Mouse (Mus musculus) MN1 (cell line): ENCODE results near the gene Cnnm1.
A peak's percentile ranks its signal among the peaks of the same experiment; 100 is the strongest.

Experiments used
- DNase-seq: peaks from one replicate; pipeline ENCODE4 v3.0.0-alpha.2; 2016; ENCODE audit warnings: low spot score

The Cnnm1 gene

DNA sequence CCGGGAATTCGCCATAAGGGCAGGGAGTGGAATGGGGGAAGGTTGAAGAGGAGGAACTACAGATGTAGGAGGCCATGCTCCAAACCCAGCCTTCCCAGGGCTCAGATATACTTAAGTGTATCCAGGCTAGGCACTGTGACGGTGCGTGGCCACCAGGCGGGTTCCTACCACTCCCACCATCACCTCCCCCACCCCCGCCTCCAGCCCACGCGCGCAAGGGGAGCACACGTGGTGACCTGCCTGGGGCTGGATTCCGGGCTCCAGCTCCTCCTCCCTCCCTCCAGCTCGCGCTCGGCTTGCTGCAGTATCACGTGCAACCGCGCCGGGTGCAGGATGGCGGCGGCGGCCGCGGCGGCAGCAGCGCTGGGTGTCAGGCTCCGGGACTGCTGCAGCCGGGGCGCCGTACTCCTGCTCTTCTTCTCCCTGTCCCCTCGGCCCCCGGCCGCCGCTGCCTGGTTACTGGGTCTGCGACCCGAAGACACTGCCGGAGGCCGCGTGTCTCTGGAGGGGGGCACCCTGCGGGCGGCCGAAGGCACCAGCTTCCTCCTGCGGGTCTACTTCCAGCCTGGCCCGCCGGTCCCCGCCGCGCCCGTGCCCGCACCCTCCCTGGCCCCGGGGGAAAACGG, at the start of gene Cnnm1:
Gene Cnnm1 (plus strand): TSS at position 325 of the 626 bp plus-strand sequence.
- DNase-seq: no peak

DNA sequence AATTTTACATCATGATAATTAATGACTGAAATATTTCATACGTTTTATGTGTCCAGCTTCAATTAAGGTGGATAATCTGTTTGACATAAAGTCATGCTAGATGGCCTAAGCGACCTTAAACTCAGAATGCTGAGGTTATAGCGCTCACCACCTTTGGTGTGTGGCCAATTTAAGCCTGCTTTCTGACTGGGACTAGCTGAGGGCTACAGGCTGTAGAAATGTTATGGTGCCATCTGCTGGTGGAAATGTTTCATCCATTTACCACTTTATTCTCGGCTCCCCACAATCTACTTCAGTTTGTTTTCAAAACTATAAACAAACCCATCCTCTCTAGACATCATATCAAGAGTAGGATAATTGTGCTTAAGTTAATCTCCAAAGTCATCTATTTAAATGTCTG, 43.9 kb upstream of the Cnnm1 start:
- peak; percentile 60 for DNase-seq

DNA sequence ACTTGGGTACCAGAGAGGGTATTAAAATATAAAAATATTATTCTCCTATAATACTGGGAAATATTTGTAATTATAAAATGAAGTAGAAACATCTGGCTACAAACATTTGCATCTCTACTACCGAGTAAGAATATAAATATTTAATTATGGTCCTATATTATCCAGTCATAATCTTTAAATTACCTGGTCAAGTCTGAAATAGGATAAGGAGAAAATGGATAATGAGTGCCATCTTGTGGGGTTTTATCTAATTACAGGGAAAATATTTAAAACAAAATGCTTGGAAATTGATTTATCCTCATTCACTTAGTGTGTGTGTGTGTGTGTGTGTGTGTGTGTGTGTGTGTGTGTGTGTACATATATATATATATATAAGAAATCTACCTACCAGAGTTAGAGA, 33.1 kb upstream of the Cnnm1 start:
- peak; percentile 11 for DNase-seq

DNA sequence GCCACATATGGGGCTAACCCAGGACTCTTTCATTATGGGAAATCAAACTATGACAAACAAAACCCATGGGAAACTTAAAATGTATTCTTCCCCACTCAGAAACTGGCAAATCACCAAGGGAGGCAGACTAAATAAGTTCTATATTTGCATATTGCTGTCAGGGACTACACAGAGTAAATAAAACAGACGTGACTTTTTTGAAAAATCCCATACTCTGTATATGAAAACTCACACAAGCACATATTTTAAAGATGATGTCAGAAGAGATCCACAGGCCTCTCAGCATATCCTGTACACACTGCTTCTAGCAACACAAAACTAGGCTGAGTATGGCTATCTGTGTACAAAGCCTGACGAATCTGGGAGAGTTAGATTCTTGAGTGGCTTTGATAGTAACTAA, 24.7 kb upstream of the Cnnm1 start:
- no peak for DNase-seq

DNA sequence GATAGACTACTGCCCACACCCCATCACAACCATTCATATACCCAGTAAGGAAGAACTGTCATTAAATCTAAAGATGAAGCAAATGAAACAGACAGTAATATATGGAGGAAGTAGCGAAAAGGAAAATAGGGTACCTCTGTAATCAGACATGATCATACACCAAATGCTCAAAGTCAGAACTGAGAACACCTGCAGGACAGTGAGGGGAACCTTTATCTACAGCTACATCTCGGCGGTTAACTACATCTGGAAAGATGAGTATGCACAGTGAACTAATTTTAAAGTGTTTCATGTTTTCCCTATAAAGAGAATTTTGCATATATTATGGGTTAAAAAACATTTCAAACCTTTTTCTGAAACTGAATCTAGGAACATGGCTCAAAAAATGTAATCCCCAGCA, 19.7 kb upstream of the Cnnm1 start:
- DNase-seq: no peak

DNA sequence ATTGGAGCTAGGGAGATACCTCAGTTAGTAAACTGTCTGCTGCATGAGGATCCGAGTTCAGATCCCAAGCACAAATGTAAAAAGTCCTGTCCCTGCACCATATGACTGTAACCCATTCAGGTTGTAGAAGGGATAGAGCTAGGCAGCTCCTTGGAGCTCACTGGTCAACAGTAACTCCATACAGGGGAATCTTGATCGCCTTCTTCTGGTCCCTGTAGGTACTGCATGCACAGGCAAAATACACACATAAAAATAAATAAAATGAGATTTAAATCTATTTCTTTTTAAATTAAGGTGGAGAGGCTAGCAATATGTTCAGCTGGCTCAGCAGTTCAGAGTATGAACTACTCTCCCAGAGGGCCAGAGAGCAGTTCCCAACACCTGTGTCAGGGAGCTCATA, 16.2 kb upstream of the Cnnm1 start:
- DNase-seq: no peak

DNA sequence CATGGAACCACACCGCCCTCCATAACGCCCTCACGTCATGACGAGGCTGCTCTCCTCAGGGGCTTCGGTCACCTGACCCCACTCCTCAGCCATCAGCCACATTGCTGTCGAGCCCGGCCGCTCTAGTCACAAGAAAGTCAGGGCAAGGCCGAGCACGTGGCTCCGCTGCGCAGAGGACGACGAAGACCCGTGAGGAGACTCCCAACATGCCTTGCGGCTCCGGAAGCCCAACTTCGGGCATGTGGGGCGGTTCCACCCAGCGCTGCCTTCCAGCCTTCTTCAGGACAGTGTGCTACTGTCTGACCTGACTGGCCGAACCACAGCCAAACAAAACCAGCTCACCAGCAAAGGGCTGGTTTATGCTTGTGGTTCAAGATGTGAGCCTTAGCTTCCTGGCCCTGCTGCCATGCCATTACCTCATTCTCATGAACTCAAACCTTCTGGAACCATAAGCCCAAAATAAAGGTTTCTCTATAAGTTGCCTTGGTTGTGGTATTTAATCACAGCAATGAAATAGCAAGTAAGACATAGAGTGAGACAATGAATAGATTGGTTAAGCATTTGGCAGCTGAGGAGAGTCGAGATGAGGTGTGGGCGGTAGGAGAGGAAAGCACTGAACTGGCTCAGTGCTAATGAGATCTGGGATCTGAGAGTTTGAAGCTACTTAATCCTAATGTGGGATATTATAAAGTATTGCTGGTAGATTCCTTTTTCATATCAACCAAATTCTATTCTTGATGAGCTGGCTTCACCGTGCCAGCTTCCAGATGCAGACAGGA, 12.6 kb upstream of the Cnnm1 start:
- no peak for DNase-seq

DNA sequence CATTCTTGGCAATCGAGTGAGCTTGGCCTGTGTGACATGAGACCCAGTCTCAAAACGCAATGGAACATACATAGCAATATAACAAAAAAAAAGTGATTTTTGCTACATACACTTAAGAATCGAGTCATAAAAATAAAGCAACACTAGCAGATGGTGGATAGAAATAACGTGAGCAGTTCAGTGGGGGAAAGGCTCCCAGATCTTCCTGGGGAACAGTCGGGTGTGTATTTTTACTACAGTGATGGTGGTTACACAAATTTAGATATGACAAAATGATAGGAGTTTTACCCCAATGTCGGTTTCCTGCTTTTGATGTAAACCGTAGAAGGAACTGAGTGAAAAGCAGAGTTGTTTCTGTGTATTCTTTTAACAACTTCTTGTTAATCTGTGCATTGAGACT, 990 bp upstream of the Cnnm1 start:
- DNase-seq: no peak

DNA sequence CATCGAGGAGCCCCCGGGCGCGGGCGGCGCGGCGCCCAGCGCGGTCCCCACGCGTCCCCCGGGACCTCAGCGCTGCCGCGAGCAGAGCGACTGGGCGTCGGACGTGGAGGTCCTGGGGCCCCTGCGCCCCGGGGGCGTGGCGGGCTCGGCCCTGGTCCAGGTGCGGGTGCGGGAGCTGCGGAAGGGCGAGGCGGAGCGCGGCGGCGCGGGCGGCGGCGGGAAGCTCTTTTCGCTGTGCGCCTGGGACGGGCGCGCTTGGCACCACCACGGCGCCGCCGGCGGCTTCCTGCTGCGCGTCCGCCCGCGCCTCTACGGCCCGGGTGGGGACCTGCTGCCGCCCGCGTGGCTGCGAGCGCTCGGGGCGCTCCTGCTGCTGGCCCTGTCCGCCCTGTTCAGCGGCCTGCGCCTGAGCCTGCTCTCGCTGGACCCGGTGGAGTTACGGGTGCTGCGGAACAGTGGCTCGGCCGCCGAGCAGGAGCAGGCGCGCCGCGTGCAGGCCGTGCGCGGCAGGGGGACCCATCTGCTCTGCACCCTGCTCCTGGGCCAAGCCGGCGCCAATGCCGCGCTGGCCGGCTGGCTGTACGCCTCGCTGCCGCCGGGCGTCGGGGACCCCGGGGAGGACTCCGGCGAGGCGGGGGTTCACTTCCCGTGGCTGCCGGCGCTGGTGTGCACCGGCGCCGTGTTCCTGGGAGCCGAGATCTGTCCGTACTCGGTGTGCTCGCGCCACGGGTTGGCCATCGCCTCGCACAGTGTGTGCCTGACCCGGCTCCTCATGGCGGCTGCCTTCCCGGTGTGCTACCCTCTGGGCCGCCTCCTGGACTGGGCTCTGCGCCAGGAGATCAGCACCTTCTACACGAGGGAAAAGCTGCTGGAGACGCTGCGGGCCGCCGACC, 778 bp downstream of the Cnnm1 start:
- no peak for DNase-seq

DNA sequence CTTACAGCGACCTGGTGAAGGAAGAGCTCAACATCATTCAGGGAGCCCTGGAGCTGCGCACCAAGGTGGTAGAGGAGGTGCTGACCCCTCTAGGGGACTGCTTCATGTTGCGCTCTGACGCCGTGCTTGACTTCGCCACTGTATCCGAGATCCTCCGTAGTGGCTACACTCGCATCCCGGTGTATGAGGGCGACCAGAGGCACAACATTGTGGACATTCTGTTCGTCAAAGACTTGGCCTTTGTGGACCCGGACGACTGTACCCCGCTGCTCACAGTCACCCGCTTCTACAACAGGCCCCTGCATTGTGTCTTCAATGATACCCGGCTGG, 1.4 kb downstream of the Cnnm1 start:
- no peak for DNase-seq

DNA sequence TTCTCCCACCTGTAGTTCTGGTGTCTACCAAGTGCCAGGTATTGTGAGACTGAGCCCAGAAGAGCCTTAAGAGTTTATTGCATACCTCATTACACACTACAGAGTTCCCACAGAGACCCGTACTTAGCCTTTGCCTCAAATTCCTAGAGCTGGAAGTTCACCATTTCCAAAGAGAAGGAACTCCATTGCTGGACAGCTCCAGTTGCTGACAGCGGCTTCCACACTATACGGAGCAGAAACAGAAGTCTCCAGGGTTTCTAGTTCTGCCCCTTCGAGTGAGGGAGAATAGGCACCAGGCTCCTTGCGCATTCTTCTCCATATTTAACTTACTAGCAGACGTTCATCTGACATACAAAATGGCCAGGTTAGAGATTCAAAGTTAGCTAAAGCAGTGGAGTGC, 2.0 kb downstream of the Cnnm1 start:
- DNase-seq: no peak

DNA sequence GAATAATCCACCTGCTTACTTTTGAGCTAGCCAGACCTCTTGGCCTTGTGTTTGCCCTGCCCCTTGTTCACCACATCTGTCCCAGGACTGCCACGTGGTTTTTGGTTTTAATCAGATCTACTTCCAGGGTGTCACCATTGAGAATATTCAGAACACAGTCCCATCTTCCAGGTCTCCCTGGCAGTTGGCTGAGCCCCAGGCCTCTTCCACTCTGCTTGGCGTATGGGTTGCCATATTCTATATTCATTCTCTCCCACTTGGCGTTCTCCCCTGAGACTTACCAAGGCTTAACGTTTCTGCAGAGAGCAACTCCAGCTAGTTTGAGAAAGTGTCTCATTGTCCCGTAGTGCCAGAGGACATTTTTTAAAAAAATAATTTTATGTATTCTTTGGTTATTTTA, 2.7 kb downstream of the Cnnm1 start:
- DNase-seq: no peak

DNA sequence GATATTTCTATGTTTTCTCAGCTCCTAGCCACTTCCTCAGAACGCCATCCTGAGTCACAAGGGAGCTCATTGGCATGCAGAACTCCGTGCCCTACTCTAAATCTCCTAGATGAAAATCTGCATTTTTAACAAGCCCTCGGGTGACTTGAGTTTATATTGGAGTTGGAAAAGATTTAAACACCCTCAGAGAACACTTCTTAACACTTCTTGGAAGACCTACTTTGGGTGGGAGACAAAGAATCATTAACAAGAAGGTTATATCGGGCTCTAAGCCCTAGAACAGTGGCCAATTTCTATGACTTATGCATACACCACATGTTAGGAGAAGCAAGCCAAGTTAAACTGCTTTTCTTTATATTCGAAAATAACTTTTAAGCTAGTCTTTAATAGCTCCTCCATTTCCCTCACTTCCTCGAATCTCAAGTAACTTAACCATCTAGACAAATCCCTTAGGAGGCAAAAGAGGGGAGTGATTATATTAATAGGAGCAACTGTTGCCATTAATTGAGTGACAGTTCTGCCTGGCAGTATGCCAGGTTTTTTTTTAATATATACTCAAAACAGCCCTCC, 4.5 kb downstream of the Cnnm1 start:
- no peak for DNase-seq

DNA sequence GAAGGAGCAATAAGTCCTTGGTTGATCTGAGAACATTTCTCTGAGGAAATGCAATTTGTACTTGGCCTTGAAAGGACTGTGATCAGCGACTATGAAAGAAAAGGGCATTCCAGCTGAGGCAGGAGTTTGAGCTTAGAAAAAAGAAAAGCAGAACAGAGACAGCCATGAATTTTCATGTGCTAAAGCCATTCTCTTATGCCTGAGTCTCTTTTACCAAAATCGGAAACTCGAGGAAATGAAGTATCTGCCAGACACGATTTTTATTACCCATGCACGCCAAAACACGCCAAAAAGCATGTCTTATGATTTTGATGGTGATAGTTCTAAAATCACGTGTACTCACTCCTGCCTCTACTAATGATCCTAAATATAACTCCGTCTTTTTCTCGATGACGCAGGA, 11.3 kb downstream of the Cnnm1 start:
- no peak for DNase-seq

DNA sequence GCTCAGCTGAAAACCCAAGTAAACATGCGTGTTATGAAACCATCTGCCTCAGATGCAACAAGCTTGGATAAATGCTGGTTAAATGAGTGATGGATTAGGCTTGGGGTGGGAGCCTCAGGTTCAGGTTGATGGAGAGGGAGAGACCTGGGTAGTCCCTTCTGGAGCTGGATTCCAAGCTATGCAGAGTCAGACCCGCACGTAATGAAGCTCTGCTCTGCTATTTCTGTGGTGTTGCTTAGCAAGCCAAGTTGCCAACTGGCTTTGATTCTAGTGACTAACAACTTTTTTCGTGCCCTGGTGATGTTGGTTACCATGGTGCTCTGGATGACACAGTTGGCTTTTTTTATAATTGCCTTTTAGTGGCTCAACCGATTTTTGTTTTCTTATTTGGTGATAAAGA, 11.9 kb downstream of the Cnnm1 start:
- no peak for DNase-seq

DNA sequence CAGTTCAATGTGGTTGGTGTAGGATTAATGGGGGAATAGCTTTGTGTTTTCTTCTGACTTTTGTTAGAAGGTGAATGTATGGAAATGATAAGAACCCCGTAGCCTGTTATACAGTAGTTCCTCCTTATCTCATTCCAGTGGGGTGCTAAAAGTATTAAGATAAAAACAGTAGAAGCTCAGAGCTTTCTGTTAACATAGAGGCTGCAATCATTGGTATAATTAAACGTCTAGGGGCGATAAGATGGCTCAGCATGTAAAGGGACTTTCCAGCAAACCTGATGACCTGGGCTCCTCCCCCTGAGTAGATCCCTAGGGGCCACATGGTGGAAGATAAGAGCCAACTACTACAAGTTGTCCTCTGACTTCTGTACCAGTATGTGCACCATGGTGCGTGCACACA, 12.8 kb downstream of the Cnnm1 start:
- DNase-seq: no peak

DNA sequence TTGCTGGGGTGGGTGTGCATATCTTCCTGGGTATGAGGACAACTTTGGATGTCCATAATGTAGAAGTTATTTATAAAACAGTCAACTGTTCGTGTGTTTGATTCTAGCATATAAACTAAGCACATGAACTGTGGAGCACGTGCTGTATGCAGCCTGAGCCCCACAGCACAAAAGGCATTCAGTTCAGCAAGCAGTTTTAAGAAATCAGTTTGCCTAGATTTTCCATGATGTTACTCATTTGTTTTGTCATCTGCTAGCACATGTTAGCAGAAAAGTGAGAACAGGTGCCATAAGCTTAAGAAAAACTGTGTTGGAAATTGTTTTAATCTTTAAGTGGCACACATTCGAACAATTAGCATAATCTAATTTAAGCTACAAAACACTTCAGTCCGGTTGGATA, 19.7 kb downstream of the Cnnm1 start:
- DNase-seq: no peak

DNA sequence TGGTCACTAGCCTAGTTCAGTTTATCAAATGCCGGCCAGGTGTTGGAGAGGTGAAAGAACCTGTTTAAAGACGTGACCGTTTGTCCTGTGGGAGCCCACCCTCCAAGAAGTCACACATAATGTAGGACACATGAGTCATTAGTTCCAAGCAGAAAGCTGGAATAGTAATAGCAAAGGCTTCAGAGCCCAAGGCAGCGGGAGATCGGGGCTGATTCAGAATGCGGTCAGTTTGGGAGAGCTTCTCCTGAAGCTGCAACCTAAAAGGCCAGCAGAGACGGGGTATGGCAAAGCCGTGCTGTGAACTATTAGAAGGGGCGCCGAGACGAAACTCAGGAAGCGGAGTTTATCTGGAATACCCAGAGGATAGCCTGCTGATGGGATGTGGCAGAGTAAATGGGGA, 20.2 kb downstream of the Cnnm1 start:
- no peak for DNase-seq

DNA sequence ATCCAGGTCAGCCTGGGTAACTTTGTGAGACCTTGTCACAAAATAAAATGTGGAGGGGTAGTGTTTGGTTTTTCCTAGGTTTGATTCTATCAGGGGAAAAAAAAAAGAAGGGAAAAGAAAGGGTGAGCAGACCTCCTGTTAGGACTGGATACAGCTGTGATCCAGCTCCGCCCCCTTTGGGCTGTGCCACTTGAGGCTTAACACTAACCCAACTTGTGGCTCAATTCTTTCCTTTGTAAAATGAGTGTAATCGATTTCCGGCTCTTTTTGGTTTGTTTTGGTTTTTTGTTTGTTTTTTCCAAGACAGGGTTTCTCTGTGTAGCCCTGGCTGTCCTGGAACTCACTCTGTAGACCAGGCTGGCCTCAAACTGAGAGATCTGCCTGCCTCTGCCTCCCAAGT, 21.9 kb downstream of the Cnnm1 start:
- DNase-seq: no peak

DNA sequence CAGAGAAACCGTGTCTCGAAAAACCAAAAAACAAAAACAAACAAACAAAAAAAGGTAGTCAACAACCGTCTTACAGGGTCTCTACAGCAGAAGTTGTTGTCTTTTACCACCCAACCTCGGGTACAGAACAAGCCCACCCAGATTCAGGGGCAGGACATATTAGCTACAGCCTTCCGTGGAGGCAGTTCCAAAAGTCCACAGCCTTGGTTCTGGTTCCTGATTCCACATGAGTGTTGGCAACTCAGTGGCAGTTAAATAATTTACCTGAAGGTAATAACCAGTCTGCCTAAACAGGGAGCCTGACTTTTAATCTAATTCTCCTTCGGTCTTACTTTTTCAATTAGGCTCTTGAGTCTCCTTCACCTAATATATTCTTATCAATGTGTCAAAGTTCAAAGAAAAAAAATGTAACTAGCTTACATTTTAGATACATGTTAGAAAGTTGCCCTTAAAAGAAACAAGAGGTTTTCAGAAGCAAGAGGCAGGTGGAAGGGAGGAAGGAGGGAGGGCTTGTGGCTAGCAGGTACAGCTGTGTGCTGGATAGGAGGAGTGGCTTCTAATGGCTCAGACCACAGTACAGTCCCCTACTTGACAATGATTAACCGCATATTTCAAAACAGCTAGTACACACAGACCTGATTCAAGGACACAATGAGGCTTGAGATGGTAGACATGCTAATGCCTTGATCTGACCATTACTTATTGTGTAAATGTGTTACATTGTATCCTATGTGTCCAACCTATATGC, 23.5 kb downstream of the Cnnm1 start:
- DNase-seq: no peak

DNA sequence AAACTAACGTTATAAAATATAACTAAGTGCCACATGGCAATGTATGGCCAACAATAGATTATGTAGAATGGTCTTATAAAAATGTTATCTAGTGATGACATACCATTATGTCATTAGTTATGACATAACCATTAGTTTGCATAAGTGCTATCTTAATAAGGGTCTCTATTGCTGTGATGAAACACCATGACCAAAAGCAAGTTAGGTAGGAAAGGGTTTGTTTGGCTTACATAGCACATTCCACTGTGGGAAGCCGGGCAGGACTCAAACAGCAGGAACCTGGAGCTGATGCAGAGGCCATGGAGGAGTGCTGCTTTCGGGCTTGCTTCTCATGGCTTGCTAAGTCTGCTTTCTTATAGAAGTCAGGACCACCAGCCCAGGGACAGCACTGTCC, 24.1 kb downstream of the Cnnm1 start:
- no peak for DNase-seq

DNA sequence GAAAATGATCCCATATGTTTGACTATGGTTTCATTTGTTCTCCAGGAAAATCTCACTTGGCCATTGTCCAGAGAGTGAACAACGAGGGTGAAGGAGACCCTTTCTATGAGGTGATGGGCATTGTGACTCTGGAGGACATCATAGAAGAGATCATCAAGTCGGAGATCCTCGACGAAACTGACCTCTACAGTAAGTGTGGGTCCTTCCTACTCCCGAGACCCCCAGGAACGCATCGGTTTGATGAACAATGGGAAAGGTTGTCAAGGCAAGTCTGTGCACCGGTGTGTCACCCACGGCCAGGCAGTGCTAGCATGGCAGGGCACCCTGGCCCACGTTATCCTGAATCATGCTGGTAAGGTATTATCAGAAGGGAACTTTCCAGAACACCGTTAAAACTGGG, 24.8 kb downstream of the Cnnm1 start:
- DNase-seq: no peak
